ENCODE assay signal across 12 mouse cellular contexts in the genomic region with DNA sequence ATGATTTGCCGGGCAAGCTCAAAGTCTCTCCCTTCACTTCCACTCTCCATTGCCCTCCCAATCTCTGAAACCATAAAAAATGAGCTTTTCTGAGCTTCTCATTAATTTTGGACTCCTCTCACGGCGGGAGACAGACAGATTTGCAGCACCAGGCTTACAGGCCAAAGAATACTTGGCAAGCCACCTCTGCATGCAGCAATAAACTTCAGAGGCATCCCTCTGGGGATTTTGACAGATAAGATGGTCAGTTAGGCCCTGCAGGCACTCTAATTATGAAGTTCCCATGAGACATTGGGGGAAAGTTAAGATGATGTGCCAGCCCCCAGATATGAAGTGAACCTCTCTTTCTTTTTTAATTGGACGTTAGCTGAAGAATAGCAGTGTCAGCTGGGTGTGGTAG.
DNase-seq lines count a peak whose midpoint lies in the region; ATAC-seq lines count a peak whose summit lies in the region.
"Had no signal": no experiment of that assay in that cellular context is flagged by ENCODE, and none has a peak within 500 bp of the region (broad histone marks: within the 10 kb centered on the region; RNA-seq: fewer than 3 reads in every experiment).

No protein-coding gene starts in this region.

- no peak overlapping the region for H3K4me3 ChIP-seq in hindbrain, embryonic 15.5 days
- no peak overlapping the region for H3K4me3 ChIP-seq in hindbrain, embryonic 14.5 days (replicated peaks; ENCODE audit: low read length)
- no peak overlapping the region for H3K4me3 ChIP-seq in midbrain, embryonic 11.5 days (ENCODE audit: low read depth, low read length)
- H3K4me3 ChIP-seq in midbrain, embryonic 10.5 days: no peak overlapping the region
- no peak overlapping the region for H3K4me3 ChIP-seq in kidney, embryonic 16.5 days (ENCODE audit: low read length)
- H3K4me3 ChIP-seq: hindbrain, embryonic 12.5 days had no signal

- peaks cover 15% of the 10 kb centered on the region; the same call in 1 of the 2 replicates for H3K4me1 ChIP-seq in hindbrain, embryonic 15.5 days (replicated peaks)
- no peaks in the 10 kb centered on the region for H3K4me1 ChIP-seq in hindbrain, embryonic 14.5 days (replicated peaks; ENCODE audit: control insufficient read depth, insufficient read depth, low read length)
- no peaks in the 10 kb centered on the region for H3K4me1 ChIP-seq in midbrain, embryonic 11.5 days (ENCODE audit: control insufficient read depth, insufficient read depth, low read length)
- peaks cover 12% of the 10 kb centered on the region for H3K4me1 ChIP-seq in midbrain, embryonic 10.5 days
- H3K4me1 ChIP-seq in kidney, embryonic 16.5 days (ENCODE audit: insufficient read depth, low read length): peaks cover 20% of the 10 kb centered on the region; the same call in 1 of the 2 replicates
- H3K4me1 ChIP-seq: hindbrain, embryonic 12.5 days had no signal

- no peak overlapping the region for H3K4me2 ChIP-seq in hindbrain, embryonic 15.5 days
- no peak overlapping the region for H3K4me2 ChIP-seq in hindbrain, embryonic 14.5 days (replicated peaks)
- no peak overlapping the region for H3K4me2 ChIP-seq in midbrain, embryonic 11.5 days
- no peak overlapping the region for H3K4me2 ChIP-seq in kidney, embryonic 16.5 days (replicated peaks; ENCODE audit: low read depth, low read length)
- H3K4me2 ChIP-seq: hindbrain, embryonic 12.5 days had no signal

- no peak; the same call in 1 of the 2 replicates for ATAC-seq in hindbrain, embryonic 15.5 days (ENCODE audit: low FRiP score, low read depth)
- ATAC-seq in hindbrain, embryonic 14.5 days (ENCODE audit: low FRiP score): no peak
- ATAC-seq in midbrain, embryonic 11.5 days (ENCODE audit: low FRiP score): no peak
- no peak for ATAC-seq in kidney, embryonic 16.5 days (ENCODE audit: low FRiP score, low TSS enrichment)
- ATAC-seq: forebrain, embryonic 16.5 days had no signal

- DNase-seq in hindbrain, embryonic 14.5 days (ENCODE audit: low spot score): no peak
- DNase-seq in midbrain, embryonic 11.5 days (ENCODE audit: low spot score, missing footprints): peak; percentile 41
- no peak for DNase-seq in midbrain, embryonic 10.5 days (ENCODE audit: low spot score)
- DNase-seq in retina, postnatal 1 day: no peak
- DNase-seq in T-cell, adult 2 months (ENCODE audit: low spot score): no peak
- DNase-seq: lung, postnatal 10 days; thymus, postnatal 14 days had no signal

- no peaks in the 10 kb centered on the region for H3K9me3 ChIP-seq in hindbrain, embryonic 15.5 days
- H3K9me3 ChIP-seq in hindbrain, embryonic 14.5 days (ENCODE audit: control insufficient read depth, low read length): no peaks in the 10 kb centered on the region
- no peaks in the 10 kb centered on the region for H3K9me3 ChIP-seq in midbrain, embryonic 11.5 days (ENCODE audit: control insufficient read depth, low read length)
- no peaks in the 10 kb centered on the region for H3K9me3 ChIP-seq in midbrain, embryonic 10.5 days (replicated peaks)
- H3K9me3 ChIP-seq in kidney, embryonic 16.5 days (ENCODE audit: low read length): no peaks in the 10 kb centered on the region
- H3K9me3 ChIP-seq: hindbrain, embryonic 12.5 days had no signal

- 0 out of 2 replicates have a peak overlapping the region, but pooled peaks have one; percentile 3 for H3K27ac ChIP-seq in hindbrain, embryonic 15.5 days (replicated peaks)
- H3K27ac ChIP-seq in hindbrain, embryonic 14.5 days: no peak overlapping the region
- H3K27ac ChIP-seq in midbrain, embryonic 11.5 days (ENCODE audit: low read depth, low read length): no peak overlapping the region
- H3K27ac ChIP-seq in midbrain, embryonic 10.5 days (replicated peaks): no peak overlapping the region
- H3K27ac ChIP-seq in kidney, embryonic 16.5 days (ENCODE audit: low read length): peak overlapping the region; percentile 31; the same call in 1 of the 2 replicates
- H3K27ac ChIP-seq: hindbrain, embryonic 12.5 days had no signal

- no peaks in the 10 kb centered on the region for H3K27me3 ChIP-seq in hindbrain, embryonic 15.5 days
- no peaks in the 10 kb centered on the region for H3K27me3 ChIP-seq in hindbrain, embryonic 14.5 days (ENCODE audit: control insufficient read depth, insufficient read depth, low read length)
- no peaks in the 10 kb centered on the region for H3K27me3 ChIP-seq in midbrain, embryonic 11.5 days (ENCODE audit: control insufficient read depth, insufficient read depth, low read length)
- no peaks in the 10 kb centered on the region for H3K27me3 ChIP-seq in midbrain, embryonic 10.5 days (ENCODE audit: low read depth, poor library complexity, severe bottlenecking)
- no peaks in the 10 kb centered on the region for H3K27me3 ChIP-seq in kidney, embryonic 16.5 days (ENCODE audit: insufficient read depth, low read length)
- H3K27me3 ChIP-seq: CH12.LX; hindbrain, embryonic 12.5 days had no signal

- 41% methylated on average over 4 of the region's 4 CpGs for WGBS in hindbrain, embryonic 15.5 days
- 43% methylated on average over 4 of the region's 4 CpGs for WGBS in hindbrain, embryonic 14.5 days
- 68% methylated on average over 4 of the region's 4 CpGs for WGBS in midbrain, embryonic 11.5 days
- 88% methylated on average over 4 of the region's 4 CpGs for WGBS in midbrain, embryonic 10.5 days
- 31% methylated on average over 4 of the region's 4 CpGs for WGBS in kidney, embryonic 16.5 days

- no peaks in the 10 kb centered on the region for H3K36me3 ChIP-seq in hindbrain, embryonic 15.5 days
- no peaks in the 10 kb centered on the region for H3K36me3 ChIP-seq in hindbrain, embryonic 14.5 days (replicated peaks; ENCODE audit: control insufficient read depth, insufficient read depth)
- no peaks in the 10 kb centered on the region for H3K36me3 ChIP-seq in midbrain, embryonic 11.5 days (ENCODE audit: control insufficient read depth, insufficient read depth, low read length)
- H3K36me3 ChIP-seq in midbrain, embryonic 10.5 days: no peaks in the 10 kb centered on the region
- no peaks in the 10 kb centered on the region for H3K36me3 ChIP-seq in kidney, embryonic 16.5 days (ENCODE audit: insufficient read depth, low read length)
- H3K36me3 ChIP-seq: hindbrain, embryonic 12.5 days had no signal

- H3K9ac ChIP-seq in hindbrain, embryonic 15.5 days: no peak overlapping the region
- no peak overlapping the region for H3K9ac ChIP-seq in hindbrain, embryonic 14.5 days
- H3K9ac ChIP-seq in midbrain, embryonic 11.5 days (ENCODE audit: low read length): no peak overlapping the region
- no peak overlapping the region for H3K9ac ChIP-seq in kidney, embryonic 16.5 days (replicated peaks; ENCODE audit: low read length)
- H3K9ac ChIP-seq: hindbrain, embryonic 12.5 days had no signal

Comparison
In these comparisons a context has a peak if more than half of its experiments do, and no peak if none do; other contexts are left out.
1. H3K27ac ChIP-seq: peak in hindbrain, embryonic 15.5 days (single experiment) and kidney, embryonic 16.5 days (single experiment); none in hindbrain, embryonic 14.5 days (single experiment), midbrain, embryonic 11.5 days (single experiment) and midbrain, embryonic 10.5 days (single experiment).